Mouse (Mus musculus): ENCODE measurements around the gene Cdc42se2. TPM values are rescaled to one million over a fixed set of nuclear protein-coding genes. Genes with fewer than 3 reads are reported as not detected.

The Cdc42se2 gene
- polyA plus RNA-seq, 1 experiment = 199 TPM

DNA sequence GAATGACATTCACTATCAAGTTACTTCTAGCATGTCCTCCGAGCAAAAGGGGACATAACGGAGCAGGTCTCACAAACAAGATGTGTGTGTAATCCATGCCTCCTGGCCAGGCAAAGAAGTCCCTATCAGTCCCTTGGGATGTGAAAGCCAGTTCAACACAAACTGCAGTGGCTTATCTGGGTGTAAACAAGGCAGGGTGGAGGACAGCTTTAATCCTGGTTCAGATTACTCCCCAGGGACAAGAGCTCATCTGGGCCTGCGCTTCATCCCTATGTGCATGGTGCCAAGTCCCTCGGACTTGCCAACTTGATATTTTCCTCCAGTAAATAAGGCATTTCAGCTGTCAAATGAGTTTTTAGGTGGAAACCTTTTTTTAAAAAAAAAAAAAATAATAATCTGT is 36.0 kb downstream of the Cdc42se2 start:
- WGBS = 70% methylated on average over 4 of the region's 4 CpGs
- H3K4me3 ChIP-seq (ENCODE audit: insufficient read depth, low read depth, low read length) = no peak overlapping the region
- no peak for TF ChIP-seq POLR2A (IDR thresholded peaks at IDR 0.05; ENCODE audit: insufficient read depth, low read depth, low read length)
- TF ChIP-seq CTCF (IDR thresholded peaks at IDR 0.05; ENCODE audit: insufficient read depth, low read depth, low read length) = no peak
- no peak overlapping the region for H3K27ac ChIP-seq (ENCODE audit: insufficient read depth, low read depth, low read length)
- no peaks in the 10 kb centered on the region for H3K4me1 ChIP-seq (ENCODE audit: control insufficient read depth, insufficient read depth, low read length)

DNA sequence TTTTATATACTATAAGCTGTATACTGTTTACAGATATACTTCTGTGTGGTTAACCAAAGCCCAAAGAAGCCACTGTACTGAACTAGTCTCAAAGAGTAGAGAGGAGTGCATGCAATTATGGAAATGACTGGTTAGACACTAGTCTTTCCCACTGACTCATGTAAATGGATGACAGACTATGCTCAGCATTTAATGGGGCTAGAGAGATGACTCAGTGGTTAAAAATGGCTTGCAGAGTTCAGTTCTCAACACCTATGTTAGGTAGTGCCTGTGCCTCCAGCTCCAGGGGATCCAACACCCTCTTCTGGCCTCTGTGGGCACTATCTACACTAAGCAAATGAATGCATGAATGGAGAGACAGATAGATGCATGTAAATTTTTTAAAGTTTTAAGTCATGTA is 38.6 kb downstream of the Cdc42se2 start:
- TF ChIP-seq CTCF (IDR thresholded peaks at IDR 0.05; ENCODE audit: insufficient read depth, low read depth, low read length) (no peak), POLR2A (IDR thresholded peaks at IDR 0.05; ENCODE audit: insufficient read depth, low read depth, low read length) (no peak)
- H3K27ac ChIP-seq (ENCODE audit: insufficient read depth, low read depth, low read length) = no peak overlapping the region
- no peak overlapping the region for H3K4me3 ChIP-seq (ENCODE audit: insufficient read depth, low read depth, low read length)
- 0 out of 2 replicates have a peak, but pooled peaks cover 2% of the 10 kb centered on the region for H3K4me1 ChIP-seq (ENCODE audit: control insufficient read depth, insufficient read depth, low read length)

DNA sequence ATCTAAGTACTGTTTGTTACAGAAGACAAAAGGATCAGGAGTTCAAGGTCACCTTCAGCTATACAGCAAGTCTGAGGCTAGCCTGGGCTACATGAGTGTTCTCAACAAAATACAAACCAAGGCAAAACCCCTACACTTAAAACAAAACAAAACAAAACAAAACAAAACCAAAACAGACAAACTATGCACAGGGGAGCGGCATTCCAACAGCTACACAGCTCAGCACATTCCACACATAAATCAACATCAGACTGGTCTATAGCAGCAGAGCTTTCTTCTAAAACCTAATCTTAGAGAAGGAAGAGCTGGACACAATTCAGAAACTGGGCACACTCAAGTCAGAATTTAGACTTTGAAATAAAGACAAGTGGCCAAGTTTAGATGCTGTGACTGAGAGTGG is 43.2 kb downstream of the Cdc42se2 start:
- no peak for TF ChIP-seq CTCF (IDR thresholded peaks at IDR 0.05; ENCODE audit: insufficient read depth, low read depth, low read length)
- no peak for TF ChIP-seq POLR2A (IDR thresholded peaks at IDR 0.05; ENCODE audit: insufficient read depth, low read depth, low read length)
- Histone ChIP-seq H3K27ac (ENCODE audit: insufficient read depth, low read depth, low read length) (no peak overlapping the region), H3K4me3 (ENCODE audit: insufficient read depth, low read depth, low read length) (no peak overlapping the region), H3K4me1 (ENCODE audit: control insufficient read depth, insufficient read depth, low read length) (0 out of 2 replicates have a peak, but pooled peaks cover 2% of the 10 kb centered on the region)
- WGBS = 88% methylated on average over 1 of the region's 1 CpGs

DNA sequence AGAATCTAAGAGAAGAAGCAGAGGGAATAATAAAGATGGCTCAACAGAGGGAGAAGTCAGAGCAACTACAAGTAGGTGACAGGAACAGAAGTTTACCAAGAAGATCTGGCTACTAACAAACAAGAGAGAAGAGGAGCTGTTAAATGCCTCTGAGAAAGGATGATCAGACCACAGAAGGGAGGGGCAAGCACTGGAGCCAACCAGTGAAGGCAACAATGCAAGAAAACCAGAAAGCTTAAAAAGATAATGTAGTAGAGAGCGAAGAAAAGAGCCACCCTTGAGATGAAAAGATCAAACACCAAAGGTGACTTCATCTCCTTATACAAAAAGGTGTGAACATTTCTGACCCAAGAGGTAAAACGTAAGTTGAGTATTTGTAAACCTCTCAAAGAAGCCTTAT is 46.1 kb downstream of the Cdc42se2 start:
- 99% methylated on average over 2 of the region's 2 CpGs for WGBS
- H3K4me1 ChIP-seq (ENCODE audit: control insufficient read depth, insufficient read depth, low read length) = 0 out of 2 replicates have a peak, but pooled peaks cover 2% of the 10 kb centered on the region
- TF ChIP-seq POLR2A (IDR thresholded peaks at IDR 0.05; ENCODE audit: insufficient read depth, low read depth, low read length) = no peak
- no peak for TF ChIP-seq CTCF (IDR thresholded peaks at IDR 0.05; ENCODE audit: insufficient read depth, low read depth, low read length)

DNA sequence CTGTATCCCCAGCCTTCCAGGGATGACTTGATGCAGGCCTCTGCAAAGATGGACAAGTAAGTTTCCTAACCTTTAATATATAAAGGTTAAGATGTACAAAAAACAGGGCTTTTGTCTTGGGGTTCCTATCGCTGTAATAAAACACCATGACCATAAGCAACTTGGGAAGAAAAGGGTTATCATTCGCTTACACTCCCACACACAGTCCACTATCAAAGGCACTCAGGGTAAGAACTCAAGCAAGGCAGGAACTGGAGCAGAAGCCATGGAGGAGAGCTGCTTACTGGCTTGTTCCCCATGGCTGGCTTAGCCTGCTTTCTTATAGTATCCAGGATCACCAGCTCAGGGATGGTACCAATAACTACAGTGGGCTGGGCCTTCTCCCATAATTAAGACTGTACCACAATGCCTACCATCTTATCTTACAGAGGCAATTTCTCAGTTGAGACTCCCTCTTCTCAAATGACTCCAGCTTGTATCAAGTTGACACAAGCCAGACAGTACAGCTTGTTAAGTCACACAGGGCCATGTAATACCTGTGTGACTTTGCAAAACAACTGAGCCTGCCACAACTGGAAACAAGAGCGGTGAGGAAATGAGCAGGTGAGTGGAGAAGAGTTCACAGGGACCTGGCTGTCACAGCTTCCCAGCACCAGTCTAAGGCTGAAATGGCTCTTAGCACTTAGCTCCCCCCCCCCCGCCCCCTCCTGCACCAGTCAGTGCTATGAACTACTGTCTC is 48.3 kb downstream of the Cdc42se2 start:
- peaks cover 5% of the 10 kb centered on the region for H3K4me1 ChIP-seq (ENCODE audit: control insufficient read depth, insufficient read depth, low read length)
- WGBS = 98% methylated on average over 4 of the region's 4 CpGs
- TF ChIP-seq POLR2A (IDR thresholded peaks at IDR 0.05; ENCODE audit: insufficient read depth, low read depth, low read length) = no peak
- TF ChIP-seq CTCF (IDR thresholded peaks at IDR 0.05; ENCODE audit: insufficient read depth, low read depth, low read length) = no peak
- H3K27ac ChIP-seq (ENCODE audit: insufficient read depth, low read depth, low read length) = no peak overlapping the region
- H3K4me3 ChIP-seq (ENCODE audit: insufficient read depth, low read depth, low read length) = no peak overlapping the region

More for the DNA sequence above, 46.1 kb downstream of the Cdc42se2 start:
- Histone ChIP-seq H3K4me3 (ENCODE audit: insufficient read depth, low read depth, low read length) (no peak overlapping the region), H3K27ac (ENCODE audit: insufficient read depth, low read depth, low read length) (no peak overlapping the region)

DNA sequence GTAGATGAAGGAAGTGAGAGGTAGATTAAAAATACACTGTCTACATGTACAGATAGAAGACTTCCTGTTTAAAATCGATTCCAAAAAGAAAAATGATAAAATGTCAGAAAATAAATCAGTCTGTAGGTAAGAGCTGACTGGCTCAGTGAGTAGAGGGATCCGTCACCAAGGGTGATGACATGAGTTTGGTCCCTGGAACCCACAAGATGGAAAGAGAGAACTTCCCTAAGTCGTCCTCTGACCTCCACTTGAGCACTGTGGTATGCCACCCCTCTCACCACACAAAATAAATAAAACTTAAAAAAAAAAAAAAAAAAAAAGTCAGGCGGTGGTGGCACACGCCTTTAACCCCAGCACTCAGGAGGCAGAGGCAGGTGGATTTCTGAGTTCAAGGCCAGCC is 50.6 kb downstream of the Cdc42se2 start:
- peaks cover 10% of the 10 kb centered on the region for H3K4me1 ChIP-seq (ENCODE audit: control insufficient read depth, insufficient read depth, low read length)
- no peak overlapping the region for H3K4me3 ChIP-seq (ENCODE audit: insufficient read depth, low read depth, low read length)
- no peak overlapping the region for H3K27ac ChIP-seq (ENCODE audit: insufficient read depth, low read depth, low read length)
- TF ChIP-seq CTCF (IDR thresholded peaks at IDR 0.05; ENCODE audit: insufficient read depth, low read depth, low read length) = no peak
- no peak for TF ChIP-seq POLR2A (IDR thresholded peaks at IDR 0.05; ENCODE audit: insufficient read depth, low read depth, low read length)
- WGBS = 93% methylated on average over 5 of the region's 5 CpGs

DNA sequence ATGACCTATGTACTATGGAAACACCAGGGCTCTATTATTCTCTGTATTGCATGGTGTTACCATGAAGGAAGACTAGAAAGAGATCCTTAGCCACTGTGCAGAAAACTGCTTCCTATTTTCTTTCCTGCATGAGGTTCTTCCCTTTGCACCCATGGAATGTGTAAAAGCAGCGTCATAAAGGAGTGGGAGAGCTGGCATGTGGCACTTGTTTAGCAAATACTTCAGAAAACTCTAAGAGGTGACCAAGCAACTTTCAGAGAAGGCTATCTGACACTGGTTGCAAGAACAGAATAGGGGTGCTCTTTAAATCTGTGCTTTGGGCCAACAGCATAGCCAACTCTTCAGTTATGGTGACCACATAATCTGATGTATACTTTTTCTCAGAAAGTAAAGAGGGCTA is 52.4 kb downstream of the Cdc42se2 start:
- no peak overlapping the region for H3K4me3 ChIP-seq (ENCODE audit: insufficient read depth, low read depth, low read length)
- no peak overlapping the region for H3K27ac ChIP-seq (ENCODE audit: insufficient read depth, low read depth, low read length)
- peaks cover 10% of the 10 kb centered on the region for H3K4me1 ChIP-seq (ENCODE audit: control insufficient read depth, insufficient read depth, low read length)
- WGBS = 59% methylated on average over 1 of the region's 1 CpGs
- TF ChIP-seq CTCF (IDR thresholded peaks at IDR 0.05; ENCODE audit: insufficient read depth, low read depth, low read length) (no peak), POLR2A (IDR thresholded peaks at IDR 0.05; ENCODE audit: insufficient read depth, low read depth, low read length) (no peak)

DNA sequence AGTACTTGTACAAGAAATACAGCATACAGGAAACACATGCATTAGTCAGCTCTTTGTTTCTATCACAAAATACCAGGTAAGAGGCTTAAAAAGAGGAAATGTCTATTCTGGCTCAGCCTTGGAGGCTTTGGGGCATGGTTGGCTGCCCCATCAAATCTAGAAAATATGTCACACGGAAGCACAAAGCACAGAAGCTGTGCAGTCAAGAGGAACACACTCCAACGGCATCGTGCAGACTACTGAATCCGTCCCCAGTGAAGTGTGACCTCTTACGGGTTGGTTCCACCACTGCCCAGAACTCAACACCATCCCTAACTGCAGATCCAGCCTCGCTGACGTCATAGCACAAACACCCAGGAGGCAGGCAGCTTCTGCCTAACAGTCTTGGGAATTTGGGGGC is 53.9 kb downstream of the Cdc42se2 start:
- Histone ChIP-seq H3K4me1 (ENCODE audit: control insufficient read depth, insufficient read depth, low read length) (peaks cover 10% of the 10 kb centered on the region), H3K4me3 (ENCODE audit: insufficient read depth, low read depth, low read length) (no peak overlapping the region), H3K27ac (ENCODE audit: insufficient read depth, low read depth, low read length) (no peak overlapping the region)
- WGBS = 64% methylated on average over 7 of the region's 7 CpGs
- TF ChIP-seq POLR2A (IDR thresholded peaks at IDR 0.05; ENCODE audit: insufficient read depth, low read depth, low read length) (no peak), CTCF (IDR thresholded peaks at IDR 0.05; ENCODE audit: insufficient read depth, low read depth, low read length) (no peak)

DNA sequence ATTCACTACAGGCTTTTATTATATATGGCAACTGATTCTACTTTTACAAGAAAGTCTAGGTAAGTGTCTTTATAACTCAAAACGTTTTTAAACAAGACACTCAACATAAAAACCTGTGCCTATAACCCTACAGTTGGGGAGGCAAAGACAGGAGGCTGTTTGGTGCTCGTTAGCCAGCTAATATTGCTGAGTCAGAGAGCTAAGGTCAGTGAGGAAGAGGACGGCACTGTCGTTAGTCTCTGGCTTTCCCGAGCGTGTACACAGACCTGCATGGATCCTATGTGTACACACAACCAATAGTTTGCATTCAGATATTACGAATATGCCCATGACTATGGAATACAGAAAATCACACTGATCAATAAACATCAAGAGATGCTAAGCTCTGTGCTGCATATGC is 56.1 kb downstream of the Cdc42se2 start:
- Histone ChIP-seq H3K4me3 (ENCODE audit: insufficient read depth, low read depth, low read length) (no peak overlapping the region), H3K4me1 (ENCODE audit: control insufficient read depth, insufficient read depth, low read length) (peaks cover 13% of the 10 kb centered on the region), H3K27ac (ENCODE audit: insufficient read depth, low read depth, low read length) (no peak overlapping the region)
- TF ChIP-seq CTCF (IDR thresholded peaks at IDR 0.05; ENCODE audit: insufficient read depth, low read depth, low read length) = no peak
- no peak for TF ChIP-seq POLR2A (IDR thresholded peaks at IDR 0.05; ENCODE audit: insufficient read depth, low read depth, low read length)
- WGBS = 80% methylated on average over 7 of the region's 7 CpGs
